Mouse (Mus musculus): ENCODE results near the gene Irak4.

Gene Irak4

DNA sequence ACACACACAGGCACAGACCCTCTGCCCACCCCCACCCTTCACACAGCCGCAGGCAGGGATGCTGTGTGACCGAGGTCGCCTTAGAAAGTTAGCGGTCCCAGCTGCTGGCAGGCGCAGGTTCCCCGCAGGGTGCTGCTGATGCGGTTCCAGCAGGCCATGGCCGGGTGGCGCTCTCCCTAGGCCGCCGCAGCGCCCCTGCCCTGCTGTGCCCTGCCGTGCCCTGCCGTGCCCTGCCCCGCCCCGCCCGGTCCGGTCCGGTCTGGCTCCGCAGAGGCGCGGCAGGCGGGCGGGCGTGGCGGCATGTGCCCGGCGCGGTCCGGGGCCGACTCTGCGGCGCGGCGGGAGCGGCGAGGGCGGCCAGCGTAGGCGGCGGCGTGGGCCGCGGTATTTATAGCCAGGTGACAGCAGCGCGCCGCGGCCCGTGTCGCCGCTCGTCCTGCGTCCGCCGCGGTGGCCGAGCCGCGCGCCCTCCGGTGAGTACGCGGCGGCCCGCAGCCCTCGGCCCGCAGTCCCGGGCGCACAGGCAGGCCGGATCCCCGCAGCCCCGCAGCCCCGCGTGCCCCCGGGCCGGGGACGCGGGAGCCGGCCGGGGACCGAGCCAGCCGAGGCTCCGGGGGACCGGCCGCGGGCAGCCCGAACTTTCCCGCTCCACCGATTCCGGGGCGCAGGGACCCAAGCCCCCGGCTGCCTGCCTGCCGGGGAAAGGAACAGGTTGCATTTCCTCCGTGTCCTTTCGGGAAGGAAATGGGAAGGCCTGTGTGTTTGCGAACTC lies 85.6 kb downstream of the Irak4 start, which contains the start of gene Tmem117:
Gene Tmem117 (plus strand): TSS at position 403 of the 772 bp plus-strand sequence.
- peak; percentile 67 to 90 for DNase-seq

DNA sequence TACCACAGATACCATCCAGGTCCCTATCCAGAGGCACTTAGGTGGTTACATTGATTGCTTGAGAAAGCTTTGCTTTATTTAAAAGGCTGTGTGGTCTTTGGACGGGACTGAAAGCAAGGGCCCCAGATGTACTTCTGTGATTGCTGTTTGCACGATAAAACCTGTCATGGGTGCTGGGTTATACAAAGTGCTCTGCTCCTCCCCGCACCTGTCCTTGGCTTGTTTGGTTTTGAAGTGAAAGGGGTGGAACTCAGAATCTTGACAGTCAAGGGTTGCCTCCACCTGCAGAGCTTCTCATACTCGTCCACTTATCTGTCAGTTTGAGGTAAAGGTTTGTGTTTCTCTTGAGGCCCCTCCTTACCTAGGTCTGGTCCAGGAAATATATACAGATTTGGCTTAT lies 87.1 kb downstream of the Irak4 start:
- DNase-seq = no peak

All from kidney, postnatal 25 days (tissue).